Mouse (Mus musculus) liver, embryonic 11.5 days (tissue): ENCODE measurements at regions not wholly inside any gene's neighbourhood (a gene's known extent, or its start where the extent isn't known, plus 50 kb on each side); places are given as distances from the start of the nearest gene placed in this dataset.
A peak's percentile ranks its signal among the peaks of the same experiment; 100 is the strongest.

ENCODE experiments used
- ATAC-seq: fragments of 200-750 bp; cut with Nextera tagmentation; replicated peaks from 2 replicates; pipeline ENCODE4 v1.8.0; 2017; ENCODE audit warnings: moderate number of reproducible peaks, mild to moderate bottlenecking, moderate TSS enrichment, moderate library complexity; ENCODE audit not compliant: low FRiP score
- DNase-seq: peaks from one replicate; pipeline ENCODE4 v3.0.0-alpha.2; 2017; ENCODE audit warnings: low spot score
- H3K27ac ChIP-seq: fragments of 300-500 bp; sonication (generic); 2 replicates; pipeline ENCODE4 v1.5.1; 2014; ENCODE audit warnings: mild to moderate bottlenecking, low read depth, low read length, control low read depth
- H3K27me3 ChIP-seq: fragments of 300-500 bp; sonication (generic); replicated peaks from 2 replicates; pipeline ENCODE4 v1.6.1; 2014; ENCODE audit warnings: low read length, mixed read lengths; ENCODE audit not compliant: control insufficient read depth, insufficient read depth
- H3K36me3 ChIP-seq: fragments of 300-500 bp; sonication (generic); 2 replicates; pipeline ENCODE4 v1.6.1; 2014; ENCODE audit warnings: mild to moderate bottlenecking, low read length, moderate library complexity, mixed read lengths; ENCODE audit not compliant: control insufficient read depth, insufficient read depth
- H3K4me1 ChIP-seq: fragments of 300-500 bp; sonication (generic); replicated peaks from 2 replicates; pipeline ENCODE4 v1.6.1; 2014; ENCODE audit warnings: low read length, mixed read lengths; ENCODE audit not compliant: control insufficient read depth, insufficient read depth
- H3K4me2 ChIP-seq: fragments of 300-500 bp; sonication (generic); 2 replicates; pipeline ENCODE4 v1.6.1; 2014; ENCODE audit warnings: mild to moderate bottlenecking, control low read depth, moderate library complexity
- H3K4me3 ChIP-seq: fragments of 300-500 bp; sonication (generic); 2 replicates; pipeline ENCODE4 v1.5.1; 2014; ENCODE audit warnings: low read depth, low read length, control low read depth
- H3K9ac ChIP-seq: fragments of 300-500 bp; sonication (generic); 2 replicates; pipeline ENCODE4 v1.6.1; 2014; ENCODE audit warnings: low read depth, low read length, control low read depth
- H3K9me3 ChIP-seq: fragments of 300-500 bp; sonication (generic); 2 replicates; pipeline ENCODE4 v1.6.1; 2016; ENCODE audit warnings: low read length, inconsistent platforms, mixed read lengths; ENCODE audit not compliant: control insufficient read depth
- WGBS: fragments of 180-500 bp; shearing (Covaris S2); extraction: QIAGEN DNeasy Blood & Tissue Kit; methylation state at CpG from one replicate; pipeline ENCODE4 v1.1.7; 2014; 5-methylcytosine and 5-hydroxymethylcytosine counted together

- Histone ChIP-seq H3K4me2 (no peak overlapping the region), H3K36me3 (no peaks in the 10 kb centered on the region), H3K4me1 (0 out of 2 replicates have a peak, but pooled peaks cover 3% of the 10 kb centered on the region), H3K9me3 (no peaks in the 10 kb centered on the region), H3K27ac (no peak overlapping the region), H3K9ac (no peak overlapping the region), H3K4me3 (no peak overlapping the region), H3K27me3 (no peaks in the 10 kb centered on the region)
- 75% methylated on average over 5 of the region's 5 CpGs for WGBS
- ATAC-seq (no peak), DNase-seq (no peak)
These were observed 869.2 kb downstream of the Zfp704 start for GRCm38 (mm10) chr3:8740710-8741109.

GRCm38 (mm10) chr3:8739299-8739698, 870.6 kb downstream of the Zfp704 start:
- no peaks in the 10 kb centered on the region for H3K9me3 ChIP-seq
- no peak overlapping the region for H3K27ac ChIP-seq
- H3K4me1 ChIP-seq: 0 out of 2 replicates have a peak, but pooled peaks cover 3% of the 10 kb centered on the region
- no peak overlapping the region for H3K9ac ChIP-seq
- no peaks in the 10 kb centered on the region for H3K36me3 ChIP-seq
- ATAC-seq (no peak), DNase-seq (no peak)
- no peaks in the 10 kb centered on the region for H3K27me3 ChIP-seq
- no peak overlapping the region for H3K4me3 ChIP-seq
- 87% methylated on average over 14 of the region's 14 CpGs for WGBS
- H3K4me2 ChIP-seq: no peak overlapping the region

GRCm38 (mm10) chr3:8736239-8736953, 873.5 kb downstream of the Zfp704 start:
- H3K4me1 ChIP-seq: 0 out of 2 replicates have a peak, but pooled peaks cover 3% of the 10 kb centered on the region
- ATAC-seq: no peak
- no peak overlapping the region for H3K4me3 ChIP-seq
- no peaks in the 10 kb centered on the region for H3K27me3 ChIP-seq
- no peak for DNase-seq
- 0 out of 2 replicates have a peak overlapping the region, but pooled peaks have one; percentile 10 for H3K27ac ChIP-seq
- H3K4me2 ChIP-seq: no peak overlapping the region
- H3K9ac ChIP-seq: no peak overlapping the region
- WGBS: 51% methylated on average over 10 of the region's 10 CpGs
- H3K36me3 ChIP-seq: no peaks in the 10 kb centered on the region
- no peaks in the 10 kb centered on the region for H3K9me3 ChIP-seq

GRCm38 (mm10) chr3:8734096-8734495, 875.8 kb downstream of the Zfp704 start:
- no peak for DNase-seq
- H3K27me3 ChIP-seq: no peaks in the 10 kb centered on the region
- WGBS: 65% methylated on average over 3 of the region's 3 CpGs

GRCm38 (mm10) chr3:8731398-8731797, 878.5 kb downstream of the Zfp704 start:
- Histone ChIP-seq H3K9ac (no peak overlapping the region), H3K4me3 (no peak overlapping the region), H3K4me2 (no peak overlapping the region), H3K27me3 (no peaks in the 10 kb centered on the region), H3K4me1 (0 out of 2 replicates have a peak, but pooled peaks cover 3% of the 10 kb centered on the region), H3K27ac (no peak overlapping the region), H3K36me3 (no peaks in the 10 kb centered on the region), H3K9me3 (no peaks in the 10 kb centered on the region)
- no peak for ATAC-seq
- whole genome bisulfite sequencing: 56% methylated on average over 6 of the region's 6 CpGs
- no peak for DNase-seq

More at GRCm38 (mm10) chr3:8734096-8734495, 875.8 kb downstream of the Zfp704 start:
- Histone ChIP-seq H3K4me2 (no peak overlapping the region), H3K9ac (no peak overlapping the region), H3K4me1 (0 out of 2 replicates have a peak, but pooled peaks cover 3% of the 10 kb centered on the region), H3K27ac (no peak overlapping the region), H3K4me3 (no peak overlapping the region), H3K9me3 (no peaks in the 10 kb centered on the region), H3K36me3 (no peaks in the 10 kb centered on the region)
- no peak for ATAC-seq

GRCm38 (mm10) chr3:8721628-8722594, 888.0 kb downstream of the Zfp704 start:
- WGBS: 43% methylated on average over 4 of the region's 4 CpGs
- peak; percentile 39 for DNase-seq
- no peaks in the 10 kb centered on the region for H3K36me3 ChIP-seq
- H3K4me1 ChIP-seq: peaks cover 23% of the 10 kb centered on the region
- no peaks in the 10 kb centered on the region for H3K9me3 ChIP-seq
- H3K9ac ChIP-seq: 0 out of 2 replicates have a peak overlapping the region, but pooled peaks have one; percentile 22
- peak overlapping the region; percentile 29; the same call in 1 of the 2 replicates for H3K27ac ChIP-seq
- 0 out of 2 replicates have a peak, but pooled peaks cover 2% of the 10 kb centered on the region for H3K27me3 ChIP-seq
- peak; percentile 79 for ATAC-seq
- H3K4me2 ChIP-seq: peak overlapping the region; percentile 31; the same call in 1 of the 2 replicates
- H3K4me3 ChIP-seq: no peak overlapping the region

- no peaks in the 10 kb centered on the region for H3K36me3 ChIP-seq
- no peak overlapping the region for H3K27ac ChIP-seq
- no peak for DNase-seq
- WGBS: 70% methylated on average over 7 of the region's 7 CpGs
- H3K9ac ChIP-seq: no peak overlapping the region
- no peak for ATAC-seq
- peaks cover 25% of the 10 kb centered on the region for H3K4me1 ChIP-seq
- H3K4me2 ChIP-seq: no peak overlapping the region
- H3K4me3 ChIP-seq: no peak overlapping the region
- no peaks in the 10 kb centered on the region for H3K9me3 ChIP-seq
- H3K27me3 ChIP-seq: 0 out of 2 replicates have a peak, but pooled peaks cover 2% of the 10 kb centered on the region
These were observed 889.2 kb downstream of the Zfp704 start for GRCm38 (mm10) chr3:8720586-8721100.

- Histone ChIP-seq H3K4me2 (peak overlapping the region; percentile 71; the same call in 1 of the 2 replicates), H3K4me3 (no peak overlapping the region), H3K27ac (no peak overlapping the region), H3K9me3 (no peaks in the 10 kb centered on the region), H3K36me3 (no peaks in the 10 kb centered on the region), H3K27me3 (0 out of 2 replicates have a peak, but pooled peaks cover 2% of the 10 kb centered on the region), H3K9ac (no peak overlapping the region), H3K4me1 (peaks cover 25% of the 10 kb centered on the region)
- ATAC-seq (no peak), DNase-seq (no peak)
- 29% methylated on average over 9 of the region's 9 CpGs for WGBS
These were observed 891.7 kb downstream of the Zfp704 start for GRCm38 (mm10) chr3:8718206-8718605.
